Mouse (Mus musculus): ENCODE results near the gene Kif5c. TPM values are rescaled to one million over a fixed set of nuclear protein-coding genes. Genes with fewer than 3 reads are reported as not detected.

Kif5c gene
- 14.8 TPM for polyA plus RNA-seq (2014; fragmentation: Illumina TruSeq; extraction: RNeasy Lipid Tissue Mini Kit (QIAGEN cat#74804); ENCODE audit: low read depth, low replicate concordance)

DNA sequence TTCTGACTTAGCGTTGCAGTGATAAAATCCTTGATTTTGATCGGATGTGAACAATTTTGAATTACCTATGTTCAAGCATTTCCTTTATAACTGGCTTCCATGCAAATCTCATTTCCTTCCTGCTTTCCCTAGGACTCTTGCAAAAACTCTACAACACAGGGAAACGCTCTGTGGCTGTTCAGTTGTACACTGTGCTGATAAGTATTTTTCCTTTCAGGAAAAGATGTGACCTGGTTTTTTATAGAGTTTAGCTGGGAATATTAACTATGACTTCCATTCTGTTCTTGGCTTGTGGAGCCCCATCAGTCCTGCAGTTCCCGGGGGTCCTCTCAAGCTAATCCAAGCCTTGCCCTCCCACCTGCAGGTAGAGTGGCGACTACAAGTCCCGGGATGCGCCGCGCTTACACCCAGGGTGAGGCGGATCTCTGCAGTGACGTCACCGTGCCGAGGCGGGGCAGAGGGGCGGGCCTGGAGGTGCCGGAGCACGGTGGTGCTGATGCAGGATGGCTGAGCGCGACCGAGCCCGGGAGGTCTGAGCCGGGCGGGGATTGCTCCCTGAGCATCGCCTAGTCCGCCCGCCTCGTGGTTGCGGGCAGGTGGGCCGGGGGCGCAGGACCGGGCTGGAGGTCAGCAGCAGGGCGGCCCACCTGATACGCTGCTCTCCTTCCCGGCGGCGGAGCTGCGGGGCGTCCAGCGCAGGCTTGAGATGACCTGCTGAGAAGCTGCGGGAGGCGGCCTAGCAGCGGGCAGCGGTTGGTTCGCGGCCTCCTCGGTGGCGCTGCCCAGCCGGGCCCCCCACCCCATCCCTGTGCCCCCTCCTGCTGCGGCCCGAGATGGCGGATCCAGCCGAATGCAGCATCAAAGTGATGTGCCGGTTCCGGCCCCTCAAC lies at the start of gene Kif5c:
Gene Kif5c, plus strand, starts transcription at position 470 of the 890 bp plus-strand sequence.

DNA sequence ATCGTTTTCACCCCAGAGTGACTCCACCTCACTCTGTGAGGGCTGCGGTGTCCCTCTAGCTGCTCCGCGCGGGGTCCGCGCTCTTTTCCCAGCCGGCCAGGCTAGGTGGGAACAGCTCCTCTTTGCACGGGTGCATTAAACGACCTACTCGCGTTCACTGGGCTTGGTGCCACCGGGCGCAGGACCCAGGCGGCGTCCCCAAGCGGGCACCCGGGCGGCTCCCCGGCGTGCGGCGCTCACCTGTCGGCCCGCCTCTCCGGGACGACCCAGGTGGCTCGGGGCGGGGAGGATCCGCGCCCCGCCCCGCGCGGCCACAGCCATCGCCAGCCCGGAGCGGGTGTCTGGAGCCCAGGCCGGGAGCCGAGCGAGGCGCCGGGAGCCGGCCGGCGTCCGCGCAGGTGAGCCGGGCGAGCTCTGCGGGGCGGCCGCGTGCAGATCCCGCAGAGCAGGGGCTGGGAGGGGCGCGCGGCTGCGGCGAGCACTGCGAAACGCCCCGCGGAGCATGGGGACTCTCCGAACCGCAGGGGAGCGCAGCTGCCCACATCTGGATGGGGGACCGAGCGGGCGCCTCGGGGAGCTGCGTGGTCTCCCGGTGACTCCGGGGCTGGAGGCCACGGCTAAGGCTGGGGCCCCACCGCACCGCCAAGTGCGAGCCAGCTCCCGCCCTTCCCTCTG lies 168.4 kb downstream of the Kif5c start, which contains the start of gene Lypd6b:
Gene Lypd6b, plus strand, starts transcription at position 313 of the 675 bp plus-strand sequence.

Other genes with a start within 250 kb of the Kif5c start
- 64.4 TPM for gene Epc2, start 167.8 kb upstream of the Kif5c start, polyA plus RNA-seq (2014; fragmentation: Illumina TruSeq; extraction: RNeasy Lipid Tissue Mini Kit (QIAGEN cat#74804); ENCODE audit: low read depth, low replicate concordance)
- gene Lypd6b, start 168.4 kb downstream of the Kif5c start, polyA plus RNA-seq (2014; fragmentation: Illumina TruSeq; extraction: RNeasy Lipid Tissue Mini Kit (QIAGEN cat#74804); ENCODE audit: low read depth, low replicate concordance), result 0.23 TPM

All from adrenal gland, adult 10 weeks (tissue).